Mouse (Mus musculus) CD4-positive helper T cell, adult 2 months (primary cell): ENCODE measurements around the gene Lmx1b.

ENCODE experiments used
- DNase-seq: peaks from one replicate; pipeline ENCODE4 v3.0.0-alpha.2; 2012; ENCODE audit warnings: low read depth, missing footprints, low spot score

Lmx1b gene

GRCm38 (mm10) chr2:33640171-33640721 lies at the start of gene Lmx1b:
Gene Lmx1b (minus strand): TSS chr2:33640511.
- DNase-seq: no peak

GRCm38 (mm10) chr2:33689880-33690462 lies 49.7 kb upstream of the Lmx1b start:
- DNase-seq: peak; percentile 19

- no peak for DNase-seq
Observed at GRCm38 (mm10) chr2:33689155-33689879, 49.0 kb upstream of the Lmx1b start.

GRCm38 (mm10) chr2:33683594-33683993 lies 43.3 kb upstream of the Lmx1b start:
- DNase-seq: no peak

- DNase-seq: no peak
Observed at GRCm38 (mm10) chr2:33683095-33683494, 42.8 kb upstream of the Lmx1b start.

GRCm38 (mm10) chr2:33682219-33682618 lies 41.9 kb upstream of the Lmx1b start:
- DNase-seq: peak; percentile 45

GRCm38 (mm10) chr2:33678950-33679654 lies 38.8 kb upstream of the Lmx1b start:
- no peak for DNase-seq

GRCm38 (mm10) chr2:33672701-33673472 lies 32.6 kb upstream of the Lmx1b start:
- no peak for DNase-seq

- DNase-seq: no peak
Observed at GRCm38 (mm10) chr2:33668741-33669140, 28.4 kb upstream of the Lmx1b start.

GRCm38 (mm10) chr2:33666388-33666945 lies 26.2 kb upstream of the Lmx1b start:
- no peak for DNase-seq

- no peak for DNase-seq
Observed at GRCm38 (mm10) chr2:33665363-33666058, 25.2 kb upstream of the Lmx1b start.

GRCm38 (mm10) chr2:33664661-33665060 lies 24.4 kb upstream of the Lmx1b start:
- no peak for DNase-seq

GRCm38 (mm10) chr2:33659288-33659629 lies 18.9 kb upstream of the Lmx1b start:
- no peak for DNase-seq

- no peak for DNase-seq
Observed at GRCm38 (mm10) chr2:33658602-33659287, 18.4 kb upstream of the Lmx1b start.

GRCm38 (mm10) chr2:33652517-33653198 lies 12.3 kb upstream of the Lmx1b start:
- no peak for DNase-seq

- DNase-seq: no peak
Observed at GRCm38 (mm10) chr2:33649371-33649770, 9.1 kb upstream of the Lmx1b start.

GRCm38 (mm10) chr2:33648894-33649293 lies 8.6 kb upstream of the Lmx1b start:
- no peak for DNase-seq

GRCm38 (mm10) chr2:33646283-33646550 lies 5.9 kb upstream of the Lmx1b start:
- DNase-seq: no peak

- no peak for DNase-seq
Observed at GRCm38 (mm10) chr2:33645538-33646282, 5.4 kb upstream of the Lmx1b start.
